Mouse (Mus musculus): ENCODE measurements around the gene Nudt3. TPM values are rescaled to one million over a fixed set of nuclear protein-coding genes. Genes with fewer than 3 reads are reported as not detected.
A peak's percentile ranks its signal among the peaks of the same experiment; 100 is the strongest.
"Not testable (repeated sequence)": the region's sequence is repeated elsewhere in the genome, so short reads cannot be mapped to it uniquely, and the experiment has no call there.

The Nudt3 gene
- total and polyA plus RNA-seq, 3 experiments = 79.8 to 245 (median 140) TPM

GRCm38 (mm10) chr17:27637333-27637732 is 14.0 kb upstream of the Nudt3 start:
- H3K27me3 ChIP-seq (ENCODE audit: insufficient read depth, low read length) = peaks cover 5% of the 10 kb centered on the region; the same call in 1 of the 2 replicates
- no peak overlapping the region for H3K4me3 ChIP-seq (ENCODE audit: low read depth, low read length)
- no peak for TF ChIP-seq TAL1 (conservative IDR thresholded peaks at IDR 0.05; ENCODE audit: low read depth, low read length)
- no peak for TF ChIP-seq GATA2 (IDR thresholded peaks at IDR 0.05; ENCODE audit: borderline replicate concordance, low read depth, low read length)
- no peak for TF ChIP-seq CTCF (IDR thresholded peaks at IDR 0.05; ENCODE audit: low read depth, low read length)
- no peak for TF ChIP-seq GATA1 (IDR thresholded peaks at IDR 0.05; ENCODE audit: borderline replicate concordance, low read length)
- no peak for TF ChIP-seq POLR2AphosphoS5 (IDR thresholded peaks at IDR 0.05; ENCODE audit: insufficient replicate concordance, low read depth, low read length)
- H3K4me1 ChIP-seq (ENCODE audit: insufficient read depth, low read depth, low read length) = peaks cover 33% of the 10 kb centered on the region
- H3K36me3 ChIP-seq (replicated peaks) = peaks cover 24% of the 10 kb centered on the region
- H3K9me3 ChIP-seq (replicated peaks) = no peaks in the 10 kb centered on the region
- DNase-seq (ENCODE audit: low spot score) (no peak), ATAC-seq (ENCODE audit: extremely low read depth, insufficient number of reproducible peaks, low FRiP score, poor library complexity, severe bottlenecking) (no peak)

DNA sequence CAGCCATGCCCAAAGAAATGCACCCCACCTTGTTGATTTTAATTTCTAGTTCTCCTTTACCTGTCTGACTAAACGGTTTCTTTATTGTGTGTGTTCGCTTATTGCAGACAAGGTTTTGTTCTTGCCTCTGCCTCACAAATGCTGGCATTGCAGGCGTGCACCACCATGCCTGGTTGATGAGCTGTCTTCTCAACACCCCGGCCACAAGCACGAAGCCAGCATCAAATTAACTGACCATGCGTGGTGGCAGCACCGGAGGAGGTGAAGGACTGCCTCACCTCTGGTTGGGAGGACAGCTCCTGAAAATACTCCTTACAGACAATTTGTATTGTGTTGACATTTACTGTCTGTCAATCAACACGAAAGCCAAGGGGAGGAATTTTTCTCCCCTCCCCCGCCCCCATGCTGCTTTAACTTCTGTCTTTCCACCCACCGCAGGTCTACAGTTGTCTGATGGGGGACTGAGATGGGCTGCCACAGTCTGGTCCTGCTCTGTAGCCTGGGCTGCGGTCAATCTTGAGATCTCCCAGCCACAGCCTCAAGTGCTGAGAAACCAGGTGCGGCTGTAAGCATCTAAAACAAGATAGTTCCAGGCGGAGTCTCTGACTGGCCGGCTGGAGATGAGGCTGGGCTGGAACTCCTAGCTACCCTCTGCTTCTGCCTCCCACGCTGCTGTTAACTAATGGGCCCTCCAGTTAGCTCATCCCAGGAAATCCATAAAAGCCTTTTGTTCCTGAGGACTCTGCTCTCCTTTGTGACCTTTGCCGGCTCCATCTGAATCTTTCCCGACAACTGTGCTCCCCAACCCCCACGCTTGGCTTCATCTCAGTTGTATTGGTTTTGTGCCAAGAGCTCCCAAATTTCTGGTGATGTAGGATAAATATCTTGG is 13.1 kb upstream of the Nudt3 start, which contains the start of gene Rps10:
Rps10 (minus strand) TSS at position 538 of the 889 bp plus-strand sequence.
- no peak for DNase-seq (ENCODE audit: low spot score)
- no peak for ATAC-seq (ENCODE audit: extremely low read depth, insufficient number of reproducible peaks, low FRiP score, poor library complexity, severe bottlenecking)
- H3K9me3 ChIP-seq (replicated peaks) = no peaks in the 10 kb centered on the region
- TF ChIP-seq POLR2AphosphoS5 (IDR thresholded peaks at IDR 0.05; ENCODE audit: insufficient replicate concordance, low read depth, low read length) (no peak), GATA2 (IDR thresholded peaks at IDR 0.05; ENCODE audit: borderline replicate concordance, low read depth, low read length) (no peak), GATA1 (IDR thresholded peaks at IDR 0.05; ENCODE audit: borderline replicate concordance, low read length) (no peak), CTCF (IDR thresholded peaks at IDR 0.05; ENCODE audit: low read depth, low read length) (no peak)
- H3K27me3 ChIP-seq (ENCODE audit: insufficient read depth, low read length) = peaks cover 3% of the 10 kb centered on the region; the same call in 1 of the 2 replicates
- peaks cover 42% of the 10 kb centered on the region for H3K4me1 ChIP-seq (ENCODE audit: insufficient read depth, low read depth, low read length)
- peaks cover 34% of the 10 kb centered on the region for H3K36me3 ChIP-seq (replicated peaks)
- peak within 1 kb of the TSS; percentile 91; the same call in 1 of the 2 replicates for H3K4me3 ChIP-seq (ENCODE audit: low read depth, low read length)

DNA sequence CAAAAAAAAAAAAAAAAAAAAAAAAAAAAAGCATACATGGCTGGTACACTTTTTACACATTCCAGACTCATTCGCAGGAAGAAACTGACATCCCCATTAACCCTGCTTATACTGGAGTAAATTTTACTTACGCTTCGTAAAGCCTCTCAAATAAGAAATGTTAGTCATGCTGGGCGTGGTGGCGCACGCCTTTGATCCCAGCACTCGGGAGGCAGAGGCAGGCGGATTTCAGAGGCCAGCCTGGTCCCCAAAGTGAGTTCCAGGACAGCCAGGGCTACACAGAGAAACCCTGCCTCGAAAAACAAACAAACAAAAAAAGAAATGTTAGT is 12.2 kb upstream of the Nudt3 start:
- H3K27me3 ChIP-seq (ENCODE audit: insufficient read depth, low read length); H3K9me3 ChIP-seq (replicated peaks); DNase-seq (ENCODE audit: low spot score); ATAC-seq (ENCODE audit: extremely low read depth, insufficient number of reproducible peaks, low FRiP score, poor library complexity, severe bottlenecking): not testable (repeated sequence)
- H3K4me1 ChIP-seq (ENCODE audit: insufficient read depth, low read depth, low read length) = peaks cover 51% of the 10 kb centered on the region
- peak overlapping the region; percentile 91 for H3K4me3 ChIP-seq (ENCODE audit: low read depth, low read length)
- peaks cover 42% of the 10 kb centered on the region for H3K36me3 ChIP-seq (replicated peaks)

DNA sequence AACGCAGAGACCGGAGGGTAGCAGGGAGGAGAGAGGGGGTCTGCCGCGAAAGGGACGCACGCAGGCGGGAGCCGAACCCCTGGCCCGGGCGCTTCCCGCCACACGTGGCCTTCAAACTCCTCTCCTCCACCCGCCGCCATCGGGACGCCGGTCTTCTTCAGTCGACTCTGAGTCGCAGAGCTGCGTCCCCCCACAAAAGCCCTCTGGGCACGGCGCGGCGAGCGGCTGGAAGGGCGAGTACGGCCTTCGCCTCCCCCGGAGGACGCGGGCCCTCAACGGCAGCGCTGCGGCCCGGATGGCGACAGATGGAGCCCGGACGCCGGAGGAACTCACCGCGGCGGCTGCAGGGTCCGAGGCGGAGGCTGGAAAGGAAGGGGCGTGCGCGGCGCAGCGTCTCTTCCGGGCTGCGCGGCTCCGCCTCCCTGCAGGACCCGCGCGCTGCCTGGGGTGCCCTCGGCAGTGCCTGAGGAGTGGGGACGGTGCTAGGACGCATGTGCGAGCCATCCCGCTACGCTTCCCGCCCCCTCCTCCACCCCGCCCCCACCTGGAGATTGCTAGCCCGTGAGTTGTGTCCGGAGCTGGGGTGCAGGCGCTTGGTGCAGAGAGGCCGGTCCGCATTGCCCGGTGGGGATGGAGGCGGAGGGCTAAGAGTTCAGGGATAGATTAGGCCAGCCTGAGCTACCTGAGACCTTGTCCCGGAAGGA is 11.7 kb upstream of the Nudt3 start, which contains the start of gene RPS10-NUDT3:
RPS10-NUDT3 (minus strand) TSS at position 352 of the 704 bp plus-strand sequence.
- Histone ChIP-seq H3K36me3 (replicated peaks) (peaks cover 47% of the 10 kb centered on the region), H3K27me3 (ENCODE audit: insufficient read depth, low read length) (no peaks in the 10 kb centered on the region), H3K9me3 (replicated peaks) (no peaks in the 10 kb centered on the region), H3K4me1 (ENCODE audit: insufficient read depth, low read depth, low read length) (peaks cover 55% of the 10 kb centered on the region), H3K4me3 (ENCODE audit: low read depth, low read length) (peak within 1 kb of the TSS; percentile 91)
- TF ChIP-seq GATA1 (IDR thresholded peaks at IDR 0.05; ENCODE audit: borderline replicate concordance, low read length) (no peak), CTCF (IDR thresholded peaks at IDR 0.05; ENCODE audit: low read depth, low read length) (no peak), POLR2AphosphoS5 (IDR thresholded peaks at IDR 0.05; ENCODE audit: insufficient replicate concordance, low read depth, low read length) (no peak), GATA2 (IDR thresholded peaks at IDR 0.05; ENCODE audit: borderline replicate concordance, low read depth, low read length) (no peak), TAL1 (conservative IDR thresholded peaks at IDR 0.05; ENCODE audit: low read depth, low read length) (no peak)
- peak; percentile 86 for DNase-seq (ENCODE audit: low spot score)
- peak; percentile 78 for ATAC-seq (ENCODE audit: extremely low read depth, insufficient number of reproducible peaks, low FRiP score, poor library complexity, severe bottlenecking)

DNA sequence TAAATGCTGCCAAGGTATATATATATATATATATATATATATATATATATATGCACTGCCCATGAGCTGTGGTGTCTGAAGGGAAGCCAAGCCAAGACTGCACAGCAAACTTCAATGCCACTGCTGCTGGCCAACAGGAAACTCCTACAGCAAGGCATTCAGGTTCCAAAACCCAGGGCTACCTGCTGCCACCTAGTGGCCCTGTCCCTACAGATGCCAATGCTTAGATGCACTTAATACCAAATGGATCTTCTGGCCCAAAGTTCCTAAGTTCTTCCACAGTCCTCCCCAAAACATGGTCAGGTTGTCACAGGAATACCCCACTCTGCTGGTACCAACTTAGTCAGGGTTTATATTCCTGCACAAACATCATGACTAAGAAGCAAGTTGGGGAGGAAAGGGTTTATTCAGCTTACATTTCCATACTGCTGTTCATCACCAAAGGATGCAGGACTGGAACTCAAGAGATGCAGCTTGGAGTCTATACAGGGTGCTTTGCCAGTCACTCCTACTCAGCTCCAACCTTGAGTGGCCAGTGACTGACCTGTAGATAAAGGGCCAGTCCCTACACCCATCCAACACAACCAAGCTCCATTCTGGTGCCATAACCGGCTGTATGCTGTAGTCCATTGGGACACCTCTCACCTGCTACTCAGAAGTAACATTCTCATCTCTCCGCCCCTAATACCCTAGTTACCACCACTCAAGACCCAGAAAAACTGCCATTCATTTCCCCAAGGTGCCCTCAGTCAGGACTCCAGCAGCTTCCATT is 6.1 kb upstream of the Nudt3 start:
- Histone ChIP-seq H3K4me1 (ENCODE audit: insufficient read depth, low read depth, low read length) (peaks cover 60% of the 10 kb centered on the region), H3K27me3 (ENCODE audit: insufficient read depth, low read length) (no peaks in the 10 kb centered on the region), H3K36me3 (replicated peaks) (peaks cover 62% of the 10 kb centered on the region), H3K9me3 (replicated peaks) (no peaks in the 10 kb centered on the region), H3K4me3 (ENCODE audit: low read depth, low read length) (no peak overlapping the region)
- peak; percentile 66 for DNase-seq (ENCODE audit: low spot score)
- ATAC-seq (ENCODE audit: extremely low read depth, insufficient number of reproducible peaks, low FRiP score, poor library complexity, severe bottlenecking) = peak; percentile 46; the same call in 1 of the 2 replicates
- TF ChIP-seq POLR2AphosphoS5 (IDR thresholded peaks at IDR 0.05; ENCODE audit: insufficient replicate concordance, low read depth, low read length) (peak; percentile 75; the same call in 1 of the 2 replicates), TAL1 (conservative IDR thresholded peaks at IDR 0.05; ENCODE audit: low read depth, low read length) (no peak), CTCF (IDR thresholded peaks at IDR 0.05; ENCODE audit: low read depth, low read length) (peak; percentile 63), GATA1 (IDR thresholded peaks at IDR 0.05; ENCODE audit: borderline replicate concordance, low read length) (no peak), GATA2 (IDR thresholded peaks at IDR 0.05; ENCODE audit: borderline replicate concordance, low read depth, low read length) (no peak)

GRCm38 (mm10) chr17:27628376-27628775 is 5.1 kb upstream of the Nudt3 start:
- Histone ChIP-seq H3K4me1 (ENCODE audit: insufficient read depth, low read depth, low read length) (peaks cover 68% of the 10 kb centered on the region), H3K27me3 (ENCODE audit: insufficient read depth, low read length) (no peaks in the 10 kb centered on the region), H3K4me3 (ENCODE audit: low read depth, low read length) (no peak overlapping the region), H3K36me3 (replicated peaks) (peaks cover 52% of the 10 kb centered on the region), H3K9me3 (replicated peaks) (no peaks in the 10 kb centered on the region)
- TF ChIP-seq POLR2AphosphoS5 (IDR thresholded peaks at IDR 0.05; ENCODE audit: insufficient replicate concordance, low read depth, low read length) (no peak), CTCF (IDR thresholded peaks at IDR 0.05; ENCODE audit: low read depth, low read length) (no peak), GATA2 (IDR thresholded peaks at IDR 0.05; ENCODE audit: borderline replicate concordance, low read depth, low read length) (no peak), TAL1 (conservative IDR thresholded peaks at IDR 0.05; ENCODE audit: low read depth, low read length) (no peak), GATA1 (IDR thresholded peaks at IDR 0.05; ENCODE audit: borderline replicate concordance, low read length) (no peak)
- no peak for DNase-seq (ENCODE audit: low spot score)
- no peak for ATAC-seq (ENCODE audit: extremely low read depth, insufficient number of reproducible peaks, low FRiP score, poor library complexity, severe bottlenecking)

All from G1E (cell line).